Mouse (Mus musculus) MEL (cell line): ENCODE measurements around the gene Gm20715.

Experiments
- BHLHE40 ChIP-seq: IDR thresholded peaks from 2 replicates; pipeline ENCODE4 v1.6.1; 2012; ENCODE audit warnings: low read depth, mild to moderate bottlenecking, inconsistent platforms, low read length, improper control_type of control experiment, borderline replicate concordance
- CTCF ChIP-seq, 3 experiments: IDR thresholded peaks in 2 of 3; conservative IDR thresholded peaks in 1 of 3; 2 replicates each; pipeline ENCODE4 v1.5.1; 2011 to 2012; ENCODE audit warnings: low read length in 3 of 3, low read depth in 2 of 3, mild to moderate bottlenecking in 2 of 3, improper control_type of control experiment in 1 of 3, inconsistent platforms in 1 of 3, mixed read lengths in 1 of 3, moderate library complexity in 1 of 3; ENCODE audit not compliant: control insufficient read depth in 1 of 3, insufficient read depth in 1 of 3, poor library complexity in 1 of 3, severe bottlenecking in 1 of 3
- E2F4 ChIP-seq: IDR thresholded peaks from 2 replicates; pipeline ENCODE4 v1.6.1; 2011; ENCODE audit warnings: low read depth, low read length, improper control_type of control experiment, borderline replicate concordance
- POLR2AphosphoS5 ChIP-seq: IDR thresholded peaks from 2 replicates; pipeline ENCODE4 v1.6.1; 2012; ENCODE audit warnings: low read depth, borderline replicate concordance, mild to moderate bottlenecking, inconsistent platforms, low read length, moderate library complexity, mixed read lengths
- RAD21 ChIP-seq: IDR thresholded peaks from 2 replicates; pipeline ENCODE4 v1.6.1; 2011; ENCODE audit warnings: mild to moderate bottlenecking, low read depth, low read length, improper control_type of control experiment
- TAL1 ChIP-seq: IDR thresholded peaks from 2 replicates; pipeline ENCODE4 v1.6.1; 2012; ENCODE audit warnings: mild to moderate bottlenecking, inconsistent platforms, low read length, moderate library complexity, mixed read lengths
- TCF12 ChIP-seq: IDR thresholded peaks from 2 replicates; pipeline ENCODE4 v1.6.1; 2014; ENCODE audit warnings: low read depth, mild to moderate bottlenecking, inconsistent platforms, low read length, improper control_type of control experiment, moderate library complexity
- UBTF ChIP-seq: IDR thresholded peaks from 2 replicates; pipeline ENCODE4 v1.6.1; 2012; ENCODE audit warnings: low read depth, mild to moderate bottlenecking, inconsistent platforms, low read length, improper control_type of control experiment, moderate library complexity, borderline replicate concordance; ENCODE audit not compliant: insufficient read depth
- ZC3H11A ChIP-seq: IDR thresholded peaks from 2 replicates; pipeline ENCODE4 v1.6.1; 2012; ENCODE audit warnings: low read depth, mild to moderate bottlenecking, inconsistent platforms, low read length, improper control_type of control experiment

GRCm38 (mm10) chr7:6438388-6438787 lies 28.3 kb downstream of the Gm20715 start, which contains the start of gene Olfr1344:
- TF ChIP-seq ZC3H11A: no peak
- no peak for TF ChIP-seq E2F4
- no peak for TF ChIP-seq CTCF (IDR thresholded peaks at IDR 0.05 in 2 of 3, conservative IDR thresholded peaks at IDR 0.05 in 1 of 3; ENCODE audit: control insufficient read depth in 1 of 3, insufficient read depth in 1 of 3, low read depth in 2 of 3, low read length in 3 of 3, poor library complexity in 1 of 3, severe bottlenecking in 1 of 3)
- TF ChIP-seq UBTF: no peak
- no peak for TF ChIP-seq POLR2AphosphoS5
- no peak for TF ChIP-seq BHLHE40
- TF ChIP-seq TAL1: no peak
- no peak for TF ChIP-seq TCF12
- TF ChIP-seq RAD21: no peak
